Mouse (Mus musculus): ENCODE measurements around the gene Vmn1r180. TPM values are rescaled to one million over a fixed set of nuclear protein-coding genes. Genes with fewer than 3 reads are reported as not detected.

Vmn1r180 gene
- not detected in 2 replicates for polyA plus RNA-seq (2012; rRNA removed)

GRCm38 (mm10) chr7:23950332-23950731 lies at the start of gene Vmn1r180:
Vmn1r180 (plus strand) TSS chr7:23950632.

GRCm38 (mm10) chr7:23926678-23927077 lies 23.8 kb upstream of the Vmn1r180 start, which contains the start of gene Vmn1r179:
Vmn1r179 (plus strand) TSS chr7:23926978.

GRCm38 (mm10) chr7:23974315-23974714 lies 23.9 kb downstream of the Vmn1r180 start, which contains the start of gene Vmn1r181:
Vmn1r181 (plus strand) TSS chr7:23974615.

GRCm38 (mm10) chr7:24001391-24001790 lies 51.0 kb downstream of the Vmn1r180 start, which contains the start of gene V1rd19:
V1rd19 (plus strand) TSS chr7:24001691.

Other genes starting within 250 kb of the Vmn1r180 start
- gene Vmn1r173, start 249.9 kb upstream of the Vmn1r180 start, polyA plus RNA-seq (2012; rRNA removed) = not detected in 2 replicates
- not detected in 2 replicates for gene Vmn1r174, start 198.4 kb upstream of the Vmn1r180 start, polyA plus RNA-seq (2012; rRNA removed)
- not detected in 2 replicates for gene Vmn1r175, start 140.0 kb upstream of the Vmn1r180 start, polyA plus RNA-seq (2012; rRNA removed)
- gene Vmn1r176, start 113.3 kb upstream of the Vmn1r180 start, polyA plus RNA-seq (2012; rRNA removed) = not detected in 2 replicates
- gene Vmn1r177, start 84.2 kb upstream of the Vmn1r180 start, polyA plus RNA-seq (2012; rRNA removed) = not detected in 2 replicates
- gene Vmn1r178, start 58.6 kb upstream of the Vmn1r180 start, polyA plus RNA-seq (2012; rRNA removed) = not detected in 2 replicates
- gene Vmn1r179, start 23.7 kb upstream of the Vmn1r180 start, polyA plus RNA-seq (2012; rRNA removed) = not detected in 2 replicates
- not detected in 2 replicates for gene Vmn1r181, start 24.0 kb downstream of the Vmn1r180 start, polyA plus RNA-seq (2012; rRNA removed)
- gene V1rd19, start 51.1 kb downstream of the Vmn1r180 start, polyA plus RNA-seq (2012; rRNA removed) = not detected in 2 replicates
- not detected in 2 replicates for gene Vmn1r183, start 102.6 kb downstream of the Vmn1r180 start, polyA plus RNA-seq (2012; rRNA removed)
- 2.7 and 3.3 TPM in 2 replicates for gene Zfp180, start 131.3 kb downstream of the Vmn1r180 start, polyA plus RNA-seq (2012; rRNA removed)
- 0.28 and 0.58 TPM in 2 replicates for gene Zfp112, start 161.7 kb downstream of the Vmn1r180 start, polyA plus RNA-seq (2012; rRNA removed)
- 2.1 and 3.2 TPM in 2 replicates for gene Zfp235, start 183.5 kb downstream of the Vmn1r180 start, polyA plus RNA-seq (2012; rRNA removed)
- gene Zfp114, start 224.4 kb downstream of the Vmn1r180 start, polyA plus RNA-seq (2012; rRNA removed) = 0.02 and 0.12 TPM in 2 replicates